Mouse (Mus musculus) CH12.LX (cell line): ENCODE measurements around the gene Mrpl18. TPM values are rescaled to one million over a fixed set of nuclear protein-coding genes. Genes with fewer than 3 reads are reported as not detected.
"Not testable (repeated sequence)": the region's sequence is repeated elsewhere in the genome, so short reads cannot be mapped to it uniquely, and the experiment has no call there.

Source experiments
- DNase-seq: peaks from one replicate; pipeline ENCODE4 v3.0.0-alpha.2; 2013; ENCODE audit errors: extremely low read depth
- H3K27ac ChIP-seq: 2 replicates; pipeline ENCODE4 v1.5.1; 2012; ENCODE audit warnings: low read depth, mild to moderate bottlenecking, control low read depth, moderate library complexity; ENCODE audit not compliant: insufficient read depth
- H3K27me3 ChIP-seq: replicated peaks from 2 replicates; pipeline ENCODE3; 2012; ENCODE audit warnings: inconsistent platforms
- H3K36me3 ChIP-seq, 2 experiments: replicated peaks in 1 of 2; 2 replicates each; pipeline versions ENCODE3 to v1.6.1; 2012; ENCODE audit warnings: inconsistent platforms in 1 of 2, low read length in 1 of 2, mild to moderate bottlenecking in 1 of 2, mixed read lengths in 1 of 2, moderate library complexity in 1 of 2; ENCODE audit not compliant: control insufficient read depth in 1 of 2, insufficient read depth in 1 of 2
- H3K4me1 ChIP-seq, 2 experiments: 2 replicates each; pipeline ENCODE4 v1.6.1; 2012; ENCODE audit warnings: inconsistent platforms in 1 of 2, moderate library complexity in 1 of 2; ENCODE audit not compliant: insufficient read depth in 2 of 2, control insufficient read depth in 1 of 2
- H3K4me2 ChIP-seq: 2 replicates; pipeline ENCODE4 v1.6.1; 2012; ENCODE audit warnings: low read depth, mild to moderate bottlenecking, control low read depth; ENCODE audit not compliant: poor library complexity, insufficient read depth, severe bottlenecking
- H3K4me3 ChIP-seq, 3 experiments: fragments of 150-350 bp in 1 of 3; sonication (generic) in 1 of 3; replicated peaks in 1 of 3; 2 replicates each; pipeline versions ENCODE3 to v1.5.1; 2011 to 2012; ENCODE audit warnings: low read depth in 2 of 3, low read length in 2 of 3, mild to moderate bottlenecking in 2 of 3, moderate library complexity in 2 of 3, control low read depth in 1 of 3, improper control_type of control experiment in 1 of 3, inconsistent platforms in 1 of 3, mixed read lengths in 1 of 3; ENCODE audit not compliant: poor library complexity in 1 of 3
- H3K79me2 ChIP-seq: replicated peaks from 2 replicates; pipeline ENCODE4 v1.6.1; 2012; ENCODE audit warnings: mild to moderate bottlenecking, moderate library complexity; ENCODE audit not compliant: control insufficient read depth, poor library complexity, insufficient read depth, severe bottlenecking; ENCODE audit errors: extremely low read depth
- H3K9ac ChIP-seq: 2 replicates; pipeline ENCODE4 v1.6.1; 2012; ENCODE audit warnings: low read depth, mild to moderate bottlenecking, control low read depth, moderate library complexity; ENCODE audit not compliant: insufficient read depth
- H3K9me3 ChIP-seq: replicated peaks from 2 replicates; pipeline ENCODE3; 2012; ENCODE audit warnings: low read length, inconsistent platforms, mixed read lengths
- E2F4 ChIP-seq: IDR thresholded peaks from 2 replicates; pipeline ENCODE4 v1.6.1; 2011; ENCODE audit warnings: low read depth, low read length, improper control_type of control experiment; ENCODE audit not compliant: insufficient replicate concordance
- JUND ChIP-seq: conservative IDR thresholded peaks from 2 replicates; pipeline ENCODE4 v1.6.1; 2011; ENCODE audit warnings: low read depth, low read length, improper control_type of control experiment
- MAX ChIP-seq: IDR thresholded peaks from 2 replicates; pipeline ENCODE4 v1.6.1; 2011; ENCODE audit warnings: low read length, improper control_type of control experiment
- MAZ ChIP-seq: IDR thresholded peaks from 2 replicates; pipeline ENCODE4 v1.6.1; 2012; ENCODE audit warnings: low read depth, mild to moderate bottlenecking, inconsistent platforms, low read length, improper control_type of control experiment, moderate library complexity
- MEF2A ChIP-seq: IDR thresholded peaks from 2 replicates; pipeline ENCODE4 v1.6.1; 2014; ENCODE audit warnings: low read depth, mild to moderate bottlenecking, inconsistent platforms, low read length, improper control_type of control experiment, borderline replicate concordance
- NELFE ChIP-seq: IDR thresholded peaks from 2 replicates; pipeline ENCODE4 v1.6.1; 2011; ENCODE audit warnings: low read depth, low read length, improper control_type of control experiment
- RCOR1 ChIP-seq: conservative IDR thresholded peaks from 2 replicates; pipeline ENCODE4 v1.6.1; 2012; ENCODE audit warnings: low read depth, mild to moderate bottlenecking, inconsistent platforms, low read length, improper control_type of control experiment
- SIN3A ChIP-seq: IDR thresholded peaks from 2 replicates; pipeline ENCODE4 v1.6.1; 2012; ENCODE audit warnings: low read length, improper control_type of control experiment, inconsistent platforms
- ZMIZ1 ChIP-seq: IDR thresholded peaks from 2 replicates; pipeline ENCODE4 v1.6.1; 2012; ENCODE audit warnings: low read depth, mild to moderate bottlenecking, inconsistent platforms, low read length, improper control_type of control experiment
- dilution Hi-C: fragments of 300-500 bp; cut with MboI; formaldehyde crosslinking; loops from 2 replicates; pipeline ENCODE4 v1.14.3; 2020; ENCODE audit warnings: low sequenced_read_pairs; ENCODE audit not compliant: extremely low pct_unique_long_range_greater_than_20kb, extremely low pct_ligation_motif_present
- in situ Hi-C: fragments of 300-500 bp; cut with MboI; formaldehyde crosslinking; loops from 3 replicates; pipeline ENCODE4 v1.14.3; 2019; ENCODE audit warnings: low sequenced_read_pairs, low pct_ligation_motif_present, low pct_unique_long_range_greater_than_20kb, mixed read lengths
- polyA plus RNA-seq: library from polyadenylated mRNA; unstranded; fragments of >175 nt; gene quantifications from 2 replicates; pipeline ENCODE4 v1.2.1, GENCODE M21; 2012; ENCODE audit warnings: low read depth; ENCODE audit not compliant: insufficient read length
- total RNA-seq, 2 experiments: library from RNA; depleted of rRNA; stranded (reverse); fragments of 300-350 nt in 1 of 2; fragments of >200 nt in 1 of 2; gene quantifications; 2 replicates each; pipeline ENCODE4 v1.2.3; 2012 to 2014

Gene Mrpl18
- total and polyA plus RNA-seq, 3 experiments, result 132 to 197 (median 150) TPM

- Histone ChIP-seq H3K4me1 (peaks cover 0 to 11% of the 10 kb centered on the region in 2 experiments; a peak in 2 of 4 replicates), H3K9me3 (no peaks in the 10 kb centered on the region), H3K4me3 (no peak overlapping the region), H3K4me2 (no peak overlapping the region), H3K36me3 (peaks cover 23 to 66% of the 10 kb centered on the region in 2 experiments), H3K27me3 (no peaks in the 10 kb centered on the region), H3K9ac (no peak overlapping the region), H3K79me2 (no peaks in the 10 kb centered on the region), H3K27ac (no peak overlapping the region)
- dilution Hi-C loops, result no loop called here
- no peak for DNase-seq
- TF ChIP-seq SIN3A (no peak), JUND (no peak), RCOR1 (no peak), MEF2A (no peak)
- in situ Hi-C loops, result no loop called here
Observed at GRCm38 (mm10) chr17:12903372-12904333, 12.5 kb downstream of the Mrpl18 start.

- no peak overlapping the region for H3K27ac ChIP-seq
- peaks cover 23 to 72% of the 10 kb centered on the region in 2 experiments for H3K36me3 ChIP-seq
- no peak overlapping the region for H3K4me3 ChIP-seq
- no peak for TF ChIP-seq JUND
- no peak for TF ChIP-seq NELFE
- no peak for TF ChIP-seq MAZ
- no peak for TF ChIP-seq MEF2A
- TF ChIP-seq MAX, result no peak
- no peak for TF ChIP-seq ZMIZ1
- TF ChIP-seq E2F4, result no peak
- TF ChIP-seq, all 38 proteins: peak for 0
- dilution Hi-C loops, result no loop called here
- Histone ChIP-seq H3K4me1 (peaks cover 0 to 11% of the 10 kb centered on the region in 2 experiments; a peak in 2 of 4 replicates), H3K27me3 (no peaks in the 10 kb centered on the region), H3K79me2 (no peaks in the 10 kb centered on the region), H3K9me3 (no peaks in the 10 kb centered on the region), H3K9ac (no peak overlapping the region), H3K4me2 (no peak overlapping the region)
- in situ Hi-C loops, result no loop called here
- DNase-seq, result no peak
Observed at GRCm38 (mm10) chr17:12902291-12902690, 13.9 kb downstream of the Mrpl18 start.

GRCm38 (mm10) chr17:12898607-12899006, 17.5 kb downstream of the Mrpl18 start:
- H3K27me3 ChIP-seq, H3K4me2 ChIP-seq, DNase-seq, H3K9me3 ChIP-seq, in situ Hi-C loops, H3K79me2 ChIP-seq, dilution Hi-C loops, H3K27ac ChIP-seq, H3K9ac ChIP-seq, H3K4me3 ChIP-seq, H3K4me1 ChIP-seq: not testable (repeated sequence)
- H3K36me3 ChIP-seq, result peaks cover 30 to 75% of the 10 kb centered on the region in 2 experiments
